Mouse (Mus musculus): ENCODE measurements around the gene Gm20388.

Gene Gm20388

GRCm38 (mm10) chr8:121613419-121613818, 1702.8 kb downstream of the Gm20388 start:
- DNase-seq, result no peak

DNA sequence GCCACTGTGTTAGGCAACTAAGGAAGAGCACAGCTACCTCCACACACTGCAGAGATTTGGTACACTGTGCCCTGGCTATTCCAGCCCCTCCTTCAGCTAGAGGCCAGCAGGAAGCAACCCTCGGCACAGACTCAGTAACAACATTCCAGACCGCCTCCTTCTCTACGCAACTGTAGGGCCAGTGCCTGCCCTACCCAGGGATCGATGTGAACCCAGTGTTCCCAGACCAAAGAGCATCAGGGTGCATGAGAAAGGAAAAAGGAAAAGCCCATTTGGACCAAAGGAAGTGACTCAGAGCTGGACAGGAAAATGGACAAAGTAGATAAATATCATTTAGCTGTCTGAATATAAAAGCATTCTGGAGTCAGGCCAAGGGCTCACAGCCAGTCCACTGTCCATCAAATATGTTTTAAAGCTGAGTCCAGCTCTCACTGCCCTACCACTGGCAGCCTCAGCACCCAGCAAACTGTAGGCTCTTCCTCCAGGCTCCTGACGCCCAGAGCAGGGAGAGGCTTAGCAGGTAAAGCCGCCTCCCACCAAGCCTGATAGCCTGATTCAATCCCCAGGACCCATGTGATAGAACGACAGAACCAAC, 1708.9 kb downstream of the Gm20388 start:
- DNase-seq, result peak; percentile 72 to 85

DNA sequence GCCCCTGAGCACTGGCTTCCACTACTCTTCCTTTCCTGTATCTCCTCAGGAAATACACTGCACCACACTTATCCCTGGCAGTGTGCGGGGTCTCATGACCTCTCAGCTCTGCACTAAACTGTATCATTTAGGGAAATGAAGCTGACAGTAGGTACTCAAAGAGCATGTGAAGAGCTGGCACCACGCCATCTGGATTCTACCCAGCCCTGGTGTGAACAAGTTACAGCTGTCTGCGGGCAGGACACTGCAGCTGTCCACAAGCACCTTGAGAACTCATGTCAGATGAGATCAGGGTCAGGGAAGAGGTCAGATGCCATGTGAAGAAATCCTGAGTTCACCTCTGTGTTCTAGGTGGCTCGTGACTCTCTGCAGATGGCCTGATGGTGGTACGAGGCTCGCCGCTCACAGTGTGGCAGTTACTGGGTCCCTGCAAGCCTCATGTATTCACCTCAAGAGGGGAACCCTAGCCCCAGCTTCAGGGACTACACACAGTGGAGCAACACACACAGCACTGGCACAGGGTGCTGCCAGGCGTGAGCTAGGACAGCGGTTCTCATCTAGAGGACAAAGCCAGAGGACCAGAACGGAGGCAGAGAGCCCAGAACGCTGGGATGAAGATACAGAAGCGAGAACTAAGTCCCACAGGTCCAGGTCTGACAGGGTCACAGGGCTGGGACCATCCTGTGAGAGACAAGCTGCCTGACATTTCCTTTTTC, 1710.3 kb downstream of the Gm20388 start:
- peak; percentile 54 to 80 for DNase-seq

DNA sequence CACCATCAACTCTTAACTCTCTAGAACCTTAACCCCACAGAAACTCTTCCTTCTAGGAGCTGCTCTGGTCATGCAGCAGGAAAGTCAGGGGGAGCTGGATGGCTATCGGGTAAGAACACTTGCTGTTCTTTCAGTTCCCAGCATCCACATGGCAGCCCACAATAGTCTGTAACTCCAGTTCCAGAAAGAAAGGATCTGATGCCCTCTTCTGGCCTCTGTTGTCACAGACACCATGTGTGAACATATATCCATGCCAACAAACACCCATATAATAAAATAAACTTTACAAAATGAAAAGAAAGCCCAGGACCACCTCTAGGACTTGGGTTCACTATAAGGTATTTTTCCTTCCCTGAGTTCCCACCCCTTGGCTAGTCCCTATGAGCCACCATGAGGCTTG, 1711.2 kb downstream of the Gm20388 start:
- no peak for DNase-seq

DNA sequence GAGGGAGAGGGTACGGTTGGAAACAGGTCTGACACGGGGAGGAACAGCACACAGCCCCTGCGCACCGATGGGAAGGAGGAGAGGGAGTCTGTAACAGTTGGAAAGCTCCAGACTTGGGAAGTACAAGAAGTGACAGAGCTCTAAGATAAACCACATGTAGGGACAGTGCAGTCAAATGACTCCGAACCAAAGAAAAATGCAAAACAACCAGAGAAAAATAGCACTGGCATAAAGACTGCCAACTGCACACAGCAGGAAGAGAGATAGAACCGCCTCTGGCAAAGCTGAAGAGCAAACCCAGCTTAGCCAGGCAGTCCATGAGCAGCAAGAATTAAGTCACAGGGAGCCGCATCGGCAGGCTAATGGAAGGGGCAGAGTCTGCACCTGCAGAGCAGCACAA, 1712.4 kb downstream of the Gm20388 start:
- no peak for DNase-seq

GRCm38 (mm10) chr8:121628681-121629080, 1718.0 kb downstream of the Gm20388 start:
- no peak for DNase-seq

DNA sequence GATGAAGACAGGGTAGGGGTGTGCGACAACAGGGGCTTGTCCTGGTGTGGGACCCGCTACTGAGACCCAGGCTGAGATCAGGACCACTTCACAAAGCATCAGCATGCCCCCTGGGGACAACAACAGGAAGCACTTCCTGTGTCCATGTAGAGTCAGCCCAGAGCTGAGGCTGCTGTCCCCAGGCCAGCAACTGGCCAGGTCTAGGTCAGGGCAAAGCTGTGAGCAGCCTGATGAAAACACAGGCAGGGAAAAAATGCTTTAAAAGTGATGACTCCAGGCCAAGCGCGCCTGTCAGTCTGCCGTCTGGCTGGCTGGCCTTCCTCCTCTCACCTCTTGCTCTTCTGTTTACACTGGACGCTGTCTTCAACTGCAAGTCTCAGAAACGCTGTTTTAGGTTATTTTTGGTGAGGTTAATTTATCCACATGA, 1721.0 kb downstream of the Gm20388 start:
- DNase-seq, result peak; percentile 32 to 72

- no peak for DNase-seq
These were observed 1721.8 kb downstream of the Gm20388 start for GRCm38 (mm10) chr8:121632401-121632800.

DNA sequence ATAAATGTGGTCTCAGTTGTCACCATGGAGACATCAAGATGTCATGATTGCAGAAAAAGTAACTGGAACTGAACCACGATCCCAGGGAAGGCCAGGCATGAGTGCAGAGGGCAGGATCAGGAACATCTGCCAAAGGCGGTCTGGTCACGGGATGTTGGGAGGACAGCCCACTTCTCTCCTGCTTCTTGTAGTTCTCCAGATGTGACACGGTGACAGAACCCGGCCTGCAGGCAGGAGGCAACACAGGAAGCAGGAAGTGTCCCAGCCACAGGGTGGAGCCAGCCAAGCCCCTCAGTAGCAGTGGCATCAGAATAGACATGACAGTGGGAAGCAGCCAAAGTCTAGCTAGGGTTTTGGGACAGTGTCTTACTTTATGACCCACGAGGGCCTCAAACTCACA, 1724.9 kb downstream of the Gm20388 start:
- DNase-seq, result peak; percentile 65 to 81

GRCm38 (mm10) chr8:121636180-121636579, 1725.5 kb downstream of the Gm20388 start:
- no peak for DNase-seq

GRCm38 (mm10) chr8:121642804-121643203, 1732.2 kb downstream of the Gm20388 start:
- DNase-seq, result no peak

- DNase-seq, result no peak
These were observed 1732.7 kb downstream of the Gm20388 start for GRCm38 (mm10) chr8:121643384-121643783.

DNA sequence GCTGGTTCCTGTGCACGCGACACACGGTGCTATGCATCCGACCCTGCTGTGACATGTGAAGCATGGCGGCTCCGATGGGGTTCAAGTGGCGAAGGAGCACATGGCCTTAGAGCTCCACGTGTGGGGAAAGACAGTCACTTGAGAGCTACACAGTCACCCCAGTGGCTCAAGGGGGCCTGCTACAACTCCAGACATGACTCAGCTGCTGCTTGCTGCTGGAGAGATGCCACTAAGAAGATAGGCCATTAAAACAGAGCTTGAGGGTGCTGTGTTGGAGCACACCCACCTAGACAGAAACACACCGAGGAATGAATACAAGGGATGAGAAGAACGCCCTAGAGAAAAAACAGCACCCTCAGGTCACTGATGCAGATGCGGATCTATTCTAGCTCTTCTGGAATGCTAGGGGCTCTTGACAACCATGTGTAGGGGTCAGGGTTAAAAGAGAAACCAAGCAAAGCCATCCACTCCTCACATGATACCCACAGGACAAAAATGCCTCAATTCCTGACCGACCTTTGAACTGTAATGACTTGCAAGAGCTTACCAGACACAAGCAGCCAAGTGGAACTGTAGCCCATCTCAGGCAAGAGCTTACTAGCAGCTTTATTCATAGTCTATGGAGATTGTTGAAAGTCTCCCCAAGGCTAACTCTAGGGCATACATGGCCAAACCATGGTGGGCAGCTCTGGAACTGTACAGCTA, 1737.0 kb downstream of the Gm20388 start:
- DNase-seq, result no peak

DNA sequence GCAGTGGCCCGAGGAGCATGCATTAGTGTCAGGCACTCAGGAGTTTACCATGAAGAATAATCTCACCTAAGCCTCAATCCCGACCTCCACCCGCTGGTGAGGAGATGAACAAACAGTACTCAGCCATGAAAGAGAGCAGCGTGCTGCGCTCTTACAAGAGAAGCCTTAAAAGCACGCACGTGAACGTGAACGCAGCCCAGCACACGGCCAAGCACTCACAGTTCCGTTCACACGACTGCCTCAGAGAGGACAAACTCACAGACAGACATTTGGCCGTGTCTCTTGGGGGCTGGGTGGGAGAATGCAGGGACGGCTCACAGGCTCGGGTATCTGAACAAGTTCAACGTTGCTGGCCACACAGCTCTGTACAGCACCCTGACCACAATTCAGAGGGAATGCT, 1737.8 kb downstream of the Gm20388 start:
- DNase-seq, result no peak

GRCm38 (mm10) chr8:121649423-121649822, 1738.8 kb downstream of the Gm20388 start:
- DNase-seq, result no peak

DNA sequence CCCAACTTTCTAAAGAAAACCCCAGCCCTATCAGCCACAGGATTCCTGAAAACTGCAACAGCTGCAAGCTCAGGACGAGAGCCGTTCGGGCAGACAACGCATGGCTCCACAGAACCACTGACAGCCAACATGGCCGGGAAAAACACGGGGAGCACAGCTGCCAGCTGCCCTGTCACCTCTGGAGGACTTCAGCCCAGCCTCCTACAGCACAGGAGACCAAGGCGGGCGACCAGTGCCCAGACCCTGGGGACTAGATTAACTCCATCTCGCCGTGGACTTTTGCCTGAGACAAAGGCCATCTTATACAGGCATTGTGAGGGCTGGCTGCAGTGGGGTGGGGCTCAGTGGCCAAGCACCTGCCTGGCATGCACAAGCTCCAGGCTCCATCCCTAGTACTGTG, 1739.3 kb downstream of the Gm20388 start:
- DNase-seq, result no peak

DNA sequence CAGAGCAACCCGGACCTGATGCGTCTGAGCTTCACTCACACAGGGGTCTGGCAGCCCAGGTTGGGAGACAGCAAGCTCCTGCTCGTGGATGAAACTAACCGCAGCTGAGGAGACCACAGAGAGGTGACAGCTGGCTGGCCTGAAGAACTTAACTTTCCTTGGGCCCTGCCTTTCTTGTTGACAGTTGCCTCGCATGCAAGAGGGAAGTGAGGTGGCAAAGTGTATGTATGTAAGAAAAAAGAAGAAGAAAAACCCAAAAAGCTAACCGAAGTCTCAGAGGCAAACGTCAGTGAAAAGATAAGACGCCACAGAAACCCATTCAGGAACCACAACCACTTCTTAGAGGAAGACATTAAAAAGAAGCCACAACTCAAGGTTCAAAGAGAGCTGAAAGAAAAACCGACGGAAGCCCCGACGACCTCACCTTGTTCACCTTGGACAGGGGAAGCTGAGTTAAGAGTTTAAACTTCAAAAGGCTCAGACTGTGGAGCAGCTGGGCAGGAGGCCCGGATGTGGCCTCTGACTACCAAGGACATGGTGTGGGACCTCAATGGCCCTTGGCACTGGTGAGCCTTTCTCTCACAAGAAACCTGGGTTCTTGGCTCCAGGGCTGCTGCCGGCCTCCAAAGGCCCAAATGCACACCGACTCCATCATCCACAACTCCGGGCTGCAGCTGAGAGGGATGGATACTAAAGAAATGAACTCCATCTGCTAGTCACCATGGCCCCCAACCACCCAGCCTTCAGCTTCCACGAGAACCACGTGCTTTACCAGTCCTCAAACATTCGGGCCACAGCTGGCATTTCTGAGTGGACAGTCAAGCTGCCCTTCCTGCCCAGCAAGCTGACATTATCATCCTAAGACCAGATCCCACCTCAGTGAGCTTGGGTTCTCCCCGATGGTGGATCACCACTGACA, 1740.0 kb downstream of the Gm20388 start:
- no peak for DNase-seq

GRCm38 (mm10) chr8:121651308-121651873, 1740.8 kb downstream of the Gm20388 start:
- DNase-seq, result peak; percentile 28 to 48

DNA sequence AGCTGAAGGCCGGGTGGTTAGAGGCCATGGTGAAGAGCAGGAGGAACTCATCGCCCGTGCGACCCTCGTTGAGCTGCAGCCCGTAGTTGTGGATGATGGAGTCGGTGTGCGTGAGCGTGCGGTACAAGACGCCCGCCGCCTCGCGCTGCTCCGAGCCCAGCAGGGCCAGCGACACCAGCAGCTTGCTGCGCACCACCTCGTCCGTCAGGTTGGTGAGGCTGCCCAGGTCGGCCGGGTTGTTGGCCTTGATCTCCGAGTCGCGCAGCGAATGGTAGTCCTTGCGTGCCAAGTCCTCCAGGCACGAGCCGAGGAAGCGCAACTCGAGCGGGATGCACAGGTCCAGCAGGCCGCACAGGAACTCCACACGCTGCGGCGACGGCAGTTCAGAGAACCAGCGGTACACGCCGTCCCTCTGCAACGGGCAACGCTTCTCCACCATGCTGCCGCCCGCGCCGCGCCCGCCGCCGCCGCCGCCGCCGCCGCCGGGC, 1741.3 kb downstream of the Gm20388 start:
- DNase-seq, result peak; percentile 58 to 69

DNA sequence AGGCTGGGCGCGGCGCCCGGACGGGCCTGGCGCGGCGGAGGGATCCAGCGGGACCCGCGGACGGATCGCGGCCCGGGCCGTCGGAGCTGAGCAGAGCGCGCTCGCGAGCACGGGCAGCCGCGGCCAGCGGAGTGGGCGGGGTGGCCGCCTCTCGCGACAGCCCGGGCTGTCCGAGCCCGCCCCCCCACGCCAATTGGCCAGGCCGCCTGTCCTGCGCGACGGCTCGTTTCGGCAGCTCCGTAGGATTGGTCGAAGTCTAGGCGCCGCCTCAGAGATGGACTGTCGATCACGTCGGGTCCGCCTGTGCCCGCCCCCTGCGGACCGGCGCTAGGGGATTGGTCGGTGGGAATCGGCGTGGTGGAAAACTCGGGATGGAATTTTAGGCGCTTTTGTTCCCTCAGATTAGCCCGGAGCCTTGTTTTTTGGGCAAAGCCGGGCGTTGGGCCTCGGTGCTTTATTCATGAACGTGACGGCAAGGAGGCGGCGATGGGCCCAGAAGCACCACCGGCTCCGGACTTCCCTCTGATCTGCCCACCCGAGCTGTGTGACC, 1742.2 kb downstream of the Gm20388 start, which contains the start of gene Zcchc14:
TSS of gene Zcchc14 (minus strand) at position 128 of the 550 bp plus-strand sequence.
- peak; percentile 97 to 100 for DNase-seq

GRCm38 (mm10) chr8:121653340-121654019, 1742.8 kb downstream of the Gm20388 start:
- DNase-seq, result no peak
